Mouse (Mus musculus): ENCODE measurements around the gene Cdh12. TPM values are rescaled to one million over a fixed set of nuclear protein-coding genes. Genes with fewer than 3 reads are reported as not detected.

Cdh12 gene
- total and polyA plus RNA-seq, 3 experiments, result 0.13 to 0.16 TPM; not detected in 1

GRCm38 (mm10) chr15:20711859-20712258 lies 262.8 kb downstream of the Cdh12 start:
- H3K4me2 ChIP-seq (ENCODE audit: insufficient read depth, low read depth, poor library complexity, severe bottlenecking), result no peak overlapping the region
- H3K36me3 ChIP-seq (replicated peaks in 1 of 2; ENCODE audit: control insufficient read depth in 1 of 2, insufficient read depth in 1 of 2, low read length in 1 of 2), result no peaks in the 10 kb centered on the region
- no peaks in the 10 kb centered on the region for H3K79me2 ChIP-seq (replicated peaks; ENCODE audit: control insufficient read depth, extremely low read depth, insufficient read depth, poor library complexity, severe bottlenecking)
- no peak for DNase-seq (ENCODE audit: extremely low read depth)
- no peaks in the 10 kb centered on the region for H3K27me3 ChIP-seq (replicated peaks)
- H3K9me3 ChIP-seq (replicated peaks; ENCODE audit: low read length), result peaks cover 13% of the 10 kb centered on the region
- no peak for TF ChIP-seq BHLHE40 (IDR thresholded peaks at IDR 0.05; ENCODE audit: low read depth, low read length)
- TF ChIP-seq ELF1 (IDR thresholded peaks at IDR 0.05; ENCODE audit: low read depth, low read length), result no peak
- TF ChIP-seq JUND (conservative IDR thresholded peaks at IDR 0.05; ENCODE audit: low read depth, low read length), result no peak
- no peak for TF ChIP-seq MAX (IDR thresholded peaks at IDR 0.05; ENCODE audit: low read length)
- no peak for TF ChIP-seq RCOR1 (conservative IDR thresholded peaks at IDR 0.05; ENCODE audit: low read depth, low read length)
- TF ChIP-seq ETS1 (conservative IDR thresholded peaks at IDR 0.05; ENCODE audit: low read depth, low read length), result no peak
- no peak for TF ChIP-seq NELFE (IDR thresholded peaks at IDR 0.05; ENCODE audit: low read depth, low read length)
- no peak for TF ChIP-seq GABPA (IDR thresholded peaks at IDR 0.05; ENCODE audit: insufficient replicate concordance, low read depth, low read length)
- no peaks in the 10 kb centered on the region for H3K4me1 ChIP-seq (ENCODE audit: control insufficient read depth in 1 of 2, insufficient read depth in 2 of 2)
- no peak overlapping the region for H3K4me3 ChIP-seq (replicated peaks in 1 of 3; ENCODE audit: low read depth in 2 of 3, low read length in 2 of 3, poor library complexity in 1 of 3)
- H3K27ac ChIP-seq (ENCODE audit: insufficient read depth, low read depth), result no peak overlapping the region
- dilution Hi-C loops (cut with MboI; ENCODE audit: extremely low pct_ligation_motif_present, extremely low pct_unique_long_range_greater_than_20kb, low sequenced_read_pairs), result no loop called here
- in situ Hi-C loops (cut with MboI; ENCODE audit: low pct_ligation_motif_present, low pct_unique_long_range_greater_than_20kb, low sequenced_read_pairs), result no loop called here
- H3K9ac ChIP-seq (ENCODE audit: insufficient read depth, low read depth), result no peak overlapping the region

DNA sequence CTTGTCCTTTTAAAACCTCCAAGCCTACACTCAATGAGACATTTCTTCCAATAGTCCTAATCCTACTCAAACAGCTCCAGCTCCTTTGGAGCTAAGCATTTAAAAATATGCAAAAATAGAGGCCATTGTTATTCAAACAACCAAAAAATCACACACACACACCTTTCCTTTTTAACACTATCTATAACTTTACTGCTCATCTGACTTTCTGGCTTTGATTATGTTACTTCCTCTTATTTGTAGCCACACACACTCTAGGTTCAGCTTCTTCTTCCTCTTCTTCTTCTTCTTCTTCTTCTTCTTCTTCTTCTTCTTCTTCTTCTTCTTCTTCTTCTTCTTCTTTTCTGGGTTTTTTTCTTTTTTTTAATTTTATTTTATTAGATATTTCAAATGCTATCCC lies 323.2 kb downstream of the Cdh12 start:
- no peak overlapping the region for H3K4me2 ChIP-seq (ENCODE audit: insufficient read depth, low read depth, poor library complexity, severe bottlenecking)
- no peak overlapping the region for H3K27ac ChIP-seq (ENCODE audit: insufficient read depth, low read depth)
- H3K9me3 ChIP-seq (replicated peaks; ENCODE audit: low read length), result peaks cover 21% of the 10 kb centered on the region
- TF ChIP-seq RCOR1 (conservative IDR thresholded peaks at IDR 0.05; ENCODE audit: low read depth, low read length) (no peak), MAFK (IDR thresholded peaks at IDR 0.05; ENCODE audit: insufficient replicate concordance, low read length) (no peak), MAZ (IDR thresholded peaks at IDR 0.05; ENCODE audit: low read depth, low read length) (no peak), UBTF (IDR thresholded peaks at IDR 0.05; ENCODE audit: low read depth, low read length) (no peak), NRF1 (IDR thresholded peaks at IDR 0.05; ENCODE audit: low read depth, low read length) (no peak), ETS1 (conservative IDR thresholded peaks at IDR 0.05; ENCODE audit: low read depth, low read length) (no peak), GABPA (IDR thresholded peaks at IDR 0.05; ENCODE audit: insufficient replicate concordance, low read depth, low read length) (no peak), BHLHE40 (IDR thresholded peaks at IDR 0.05; ENCODE audit: low read depth, low read length) (no peak), USF1 (IDR thresholded peaks at IDR 0.05; ENCODE audit: low read depth, low read length) (no peak), JUN (IDR thresholded peaks at IDR 0.05; ENCODE audit: insufficient read depth, low read depth, low read length) (no peak), ZMIZ1 (IDR thresholded peaks at IDR 0.05; ENCODE audit: low read depth, low read length) (no peak)
- in situ Hi-C loops (cut with MboI; ENCODE audit: low pct_ligation_motif_present, low pct_unique_long_range_greater_than_20kb, low sequenced_read_pairs), result no loop called here
- no peak for DNase-seq (ENCODE audit: extremely low read depth)
- no peak overlapping the region for H3K4me3 ChIP-seq (replicated peaks in 1 of 3; ENCODE audit: low read depth in 2 of 3, low read length in 2 of 3, poor library complexity in 1 of 3)
- no peaks in the 10 kb centered on the region for H3K79me2 ChIP-seq (replicated peaks; ENCODE audit: control insufficient read depth, extremely low read depth, insufficient read depth, poor library complexity, severe bottlenecking)
- no peak overlapping the region for H3K9ac ChIP-seq (ENCODE audit: insufficient read depth, low read depth)
- H3K27me3 ChIP-seq (replicated peaks), result no peaks in the 10 kb centered on the region
- H3K4me1 ChIP-seq (ENCODE audit: control insufficient read depth in 1 of 2, insufficient read depth in 2 of 2), result no peaks in the 10 kb centered on the region
- dilution Hi-C loops (cut with MboI; ENCODE audit: extremely low pct_ligation_motif_present, extremely low pct_unique_long_range_greater_than_20kb, low sequenced_read_pairs), result no loop called here
- H3K36me3 ChIP-seq (replicated peaks in 1 of 2; ENCODE audit: control insufficient read depth in 1 of 2, insufficient read depth in 1 of 2, low read length in 1 of 2), result no peaks in the 10 kb centered on the region
